Mouse (Mus musculus) embryonic fibroblast, embryonic 13.5 days (primary cell): ENCODE data around the gene Btk. TPM values are rescaled to one million over a fixed set of nuclear protein-coding genes. Genes with fewer than 3 reads are reported as not detected.
"Not testable (repeated sequence)": the region's sequence is repeated elsewhere in the genome, so short reads cannot be mapped to it uniquely, and the experiment has no call there.

Source experiments
- H3K27ac ChIP-seq: 2 replicates; pipeline ENCODE4 v1.5.1; 2012; ENCODE audit warnings: low read length, control low read depth, inconsistent platforms; ENCODE audit not compliant: insufficient read depth
- H3K4me1 ChIP-seq: 2 replicates; pipeline ENCODE4 v1.6.1; 2011; ENCODE audit warnings: low read length; ENCODE audit not compliant: control insufficient read depth, insufficient read depth
- H3K4me3 ChIP-seq: 2 replicates; pipeline ENCODE4 v1.5.1; 2011; ENCODE audit warnings: mild to moderate bottlenecking, control low read depth, low read length; ENCODE audit not compliant: insufficient read depth
- CTCF ChIP-seq: IDR thresholded peaks from 2 replicates; pipeline ENCODE4 v1.5.1; 2011; ENCODE audit warnings: mild to moderate bottlenecking, control low read depth, low read length, moderate library complexity, borderline replicate concordance; ENCODE audit not compliant: insufficient read depth
- POLR2A ChIP-seq: IDR thresholded peaks from 2 replicates; pipeline ENCODE4 v1.6.1; 2011; ENCODE audit warnings: low read depth, mild to moderate bottlenecking, control low read depth, low read length, moderate library complexity
- polyA plus RNA-seq: library from polyadenylated mRNA; stranded (reverse); fragments of >200 nt; gene quantifications from 2 replicates; pipeline ENCODE4 v1.2.4, GENCODE M21; 2011; ENCODE audit warnings: low read depth; ENCODE audit not compliant: missing spikeins, insufficient read length

The Btk gene
- polyA plus RNA-seq, 1 experiment: 0.61 TPM

DNA sequence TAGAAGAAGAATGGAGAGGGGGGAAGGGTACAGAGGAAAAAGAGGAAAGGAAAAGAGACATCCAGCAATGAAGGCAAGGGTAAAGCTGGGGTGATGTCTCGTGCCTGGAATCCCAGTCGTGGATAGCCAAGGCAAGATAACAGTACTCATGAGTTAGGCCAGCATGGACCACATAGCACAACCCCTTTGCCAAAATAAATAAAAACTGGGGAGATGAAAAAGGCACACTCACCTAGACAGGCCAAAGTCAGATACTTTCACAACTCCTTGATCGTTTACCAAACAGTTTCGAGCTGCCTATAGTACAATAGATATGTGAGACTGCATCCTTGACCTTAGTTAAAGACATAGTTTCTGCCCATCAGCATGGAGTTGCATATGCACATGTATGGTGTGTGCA is 36.0 kb downstream of the Btk start:
- Histone ChIP-seq H3K27ac (no peak overlapping the region), H3K4me1 (no peaks in the 10 kb centered on the region), H3K4me3 (no peak overlapping the region)
- TF ChIP-seq POLR2A (no peak), CTCF (no peak)

DNA sequence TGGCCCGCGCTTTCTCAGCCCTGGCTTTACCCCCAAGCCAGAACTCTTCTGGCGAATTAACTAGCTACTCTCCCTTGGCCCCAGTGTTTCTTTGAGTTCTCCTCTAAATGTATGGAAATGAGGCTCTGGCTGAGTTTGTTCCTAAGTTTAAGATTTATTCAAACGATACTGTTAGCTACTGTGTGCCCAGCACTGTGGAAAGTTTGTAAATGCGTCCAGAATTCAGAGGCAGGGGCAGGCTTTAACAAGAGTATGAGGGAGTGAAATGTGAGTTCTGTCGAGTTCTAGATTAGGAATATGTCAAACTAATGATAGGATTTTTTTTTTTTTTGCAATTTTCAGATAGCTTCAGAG is 41.4 kb downstream of the Btk start:
- Histone ChIP-seq H3K27ac (no peak overlapping the region), H3K4me3 (peak overlapping the region; percentile 66), H3K4me1 (no peaks in the 10 kb centered on the region)
- no peak for TF ChIP-seq CTCF
- no peak for TF ChIP-seq POLR2A

DNA sequence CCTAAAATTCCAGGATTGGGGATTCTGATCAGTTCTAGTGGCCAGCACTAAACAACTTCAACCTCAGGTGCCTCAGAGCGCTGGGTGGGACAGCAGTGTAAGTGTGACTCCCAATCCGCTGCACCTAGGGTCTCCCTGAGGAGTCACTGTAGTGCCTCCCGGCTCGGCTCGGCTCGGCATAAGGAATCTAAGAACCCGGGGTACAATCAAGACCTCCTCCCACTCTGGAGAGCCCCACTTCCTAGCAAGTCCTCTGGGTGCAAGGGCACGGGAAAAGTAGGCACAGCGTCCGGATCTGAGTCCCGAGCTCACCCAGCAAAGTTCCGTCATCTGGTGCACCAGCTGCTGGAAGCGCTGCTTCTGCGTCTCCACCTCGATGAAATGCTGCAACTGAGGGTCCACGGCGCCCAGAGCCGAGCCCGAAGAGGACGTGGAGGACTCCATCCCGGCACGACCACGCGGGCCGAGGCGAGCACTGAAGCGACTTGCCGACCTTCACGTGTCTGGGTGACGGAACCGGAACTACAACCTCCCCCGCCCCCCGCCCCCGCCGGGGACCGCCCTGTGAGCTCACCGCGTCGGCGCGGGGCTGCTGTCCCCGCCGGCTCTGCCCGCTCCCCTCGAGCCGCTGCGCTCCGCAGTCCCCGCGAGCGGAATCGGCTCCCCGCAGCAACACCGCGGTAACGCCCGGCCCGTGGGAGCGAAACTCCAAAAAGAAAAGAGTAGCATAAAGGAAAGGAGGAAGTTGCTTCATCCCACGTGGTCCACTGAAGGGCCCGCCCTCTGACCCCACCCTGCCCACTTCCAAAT is 42.0 kb downstream of the Btk start, which contains the start of gene Timm8a1:
Gene Timm8a1 (minus strand): TSS at position 721 of the 810 bp plus-strand sequence.
- H3K4me3 ChIP-seq: peak within 1 kb of the TSS; percentile 98
- H3K27ac ChIP-seq: peak within 1 kb of the TSS; percentile 88
- TF ChIP-seq POLR2A (peak; percentile 35), CTCF (no peak)
- H3K4me1 ChIP-seq: no peaks in the 10 kb centered on the region

DNA sequence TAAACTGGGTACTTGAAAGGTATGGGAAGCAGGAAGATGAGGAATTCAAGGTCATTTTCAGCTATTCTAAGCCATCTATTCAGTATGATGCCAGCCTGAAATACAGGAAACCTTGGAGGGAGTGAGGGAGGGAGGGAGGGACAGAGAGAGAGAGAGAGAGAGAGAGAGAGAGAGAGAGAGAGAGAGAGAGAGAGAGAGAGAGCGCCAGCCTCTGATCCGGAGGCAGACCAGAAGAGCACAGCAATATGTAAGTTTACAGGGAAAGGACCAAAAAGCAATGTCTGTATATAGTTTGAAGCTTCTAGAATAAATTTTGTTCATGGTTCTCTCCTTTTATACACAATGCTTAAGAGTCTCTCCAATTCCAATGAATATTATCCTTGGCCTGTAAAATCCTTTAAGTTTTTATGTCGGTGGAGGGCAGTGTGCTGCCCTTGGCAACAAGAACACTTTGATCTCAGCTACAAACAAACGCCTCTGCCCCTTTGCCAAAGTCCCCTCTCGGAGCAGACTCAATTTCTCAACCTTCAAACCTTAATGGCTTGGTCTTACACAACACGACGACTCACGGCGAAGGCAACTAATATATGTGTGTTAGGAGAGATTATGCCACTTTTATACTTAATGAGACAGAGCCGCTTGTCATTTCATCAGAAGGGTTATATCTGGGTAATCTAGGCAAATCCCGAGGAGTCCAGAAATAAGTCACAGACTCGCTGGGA is 42.8 kb downstream of the Btk start:
- no peak overlapping the region for H3K27ac ChIP-seq
- no peaks in the 10 kb centered on the region for H3K4me1 ChIP-seq
- peak overlapping the region; percentile 98 for H3K4me3 ChIP-seq
- TF ChIP-seq POLR2A (no peak), CTCF (no peak)

DNA sequence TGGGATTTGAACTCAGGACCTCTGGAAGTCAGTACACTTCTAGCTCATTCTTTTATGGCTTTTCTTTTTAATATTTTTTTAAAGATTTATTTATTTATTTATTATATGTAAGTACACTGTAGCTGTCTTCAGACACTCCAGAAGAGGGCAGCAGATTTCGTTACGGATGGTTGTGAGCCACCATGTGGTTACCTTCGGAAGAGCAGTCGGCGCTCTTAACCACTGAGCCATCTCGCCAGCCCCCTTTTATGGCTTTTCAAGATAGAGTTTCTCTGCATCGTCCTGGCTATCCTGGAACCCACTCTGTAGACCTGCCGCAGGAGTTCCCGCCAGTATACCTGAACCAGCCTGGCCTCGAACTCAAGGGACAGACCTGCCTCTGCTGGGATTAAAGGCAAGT is 43.6 kb downstream of the Btk start:
- not testable (repeated sequence) for H3K4me1 ChIP-seq, H3K27ac ChIP-seq
- peak overlapping the region; percentile 98 for H3K4me3 ChIP-seq

DNA sequence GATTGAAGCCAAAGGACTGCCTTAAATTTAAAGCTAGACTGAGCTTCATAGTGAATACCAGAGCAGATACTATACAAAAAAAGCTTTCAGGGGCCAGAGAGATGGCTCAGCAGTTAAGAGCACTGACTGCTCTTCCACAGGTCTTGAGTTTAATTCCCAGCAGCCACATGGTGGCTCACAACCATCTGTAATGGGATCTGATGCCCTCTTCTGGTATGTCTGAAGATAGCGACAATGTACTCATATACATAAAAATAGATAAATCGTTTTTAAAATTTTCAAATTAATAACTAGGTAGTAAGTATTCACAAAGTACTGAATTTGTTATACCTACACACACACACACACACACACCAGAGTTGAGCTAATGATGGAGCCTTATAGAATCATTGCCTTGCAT is 50.0 kb downstream of the Btk start:
- Histone ChIP-seq H3K4me1 (no peaks in the 10 kb centered on the region), H3K27ac (no peak overlapping the region), H3K4me3 (no peak overlapping the region)
- TF ChIP-seq CTCF: no peak
- no peak for TF ChIP-seq POLR2A

DNA sequence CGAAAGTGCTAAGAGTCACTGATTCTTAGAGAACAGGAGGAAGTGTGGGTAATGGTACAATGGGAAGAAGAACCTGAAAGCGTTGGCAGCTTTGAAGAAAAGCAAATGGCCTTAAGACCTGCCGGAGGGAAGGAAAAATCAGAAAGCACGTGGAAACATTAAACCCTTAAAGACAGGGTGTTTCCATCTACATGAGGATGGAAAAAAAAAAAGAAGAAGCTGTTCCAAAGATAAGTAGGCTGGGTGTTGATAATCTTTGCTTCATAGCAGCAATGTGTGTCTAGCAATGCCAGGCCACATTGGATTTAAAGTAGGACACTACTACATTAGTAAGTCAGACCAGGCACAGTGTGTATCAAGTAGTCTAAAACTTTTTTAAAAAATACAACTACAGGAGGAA is 58.1 kb downstream of the Btk start:
- TF ChIP-seq POLR2A (no peak), CTCF (no peak)

DNA sequence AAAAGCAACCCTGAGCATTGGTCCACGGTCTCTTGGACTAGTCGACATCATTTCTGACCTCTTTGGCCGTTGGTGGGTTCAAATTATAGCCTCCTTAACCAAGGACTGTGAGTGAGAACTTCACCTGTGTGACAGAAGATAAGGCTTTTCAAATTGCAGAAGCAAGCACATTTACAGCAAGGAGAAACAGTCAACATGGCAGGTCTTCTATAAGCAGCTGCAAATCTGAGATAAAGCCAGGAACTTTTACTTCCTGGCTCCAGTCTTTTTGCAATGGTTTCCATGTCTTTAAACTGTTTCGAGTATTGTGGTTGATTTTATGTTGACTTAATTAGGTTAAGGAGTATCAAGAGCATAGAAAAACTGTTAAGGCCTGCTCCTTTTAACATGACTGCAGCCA is 59.6 kb downstream of the Btk start:
- H3K4me1 ChIP-seq: no peaks in the 10 kb centered on the region
- no peak for TF ChIP-seq CTCF
- TF ChIP-seq POLR2A: no peak
- no peak overlapping the region for H3K4me3 ChIP-seq
- no peak overlapping the region for H3K27ac ChIP-seq

More for the DNA sequence above, 58.1 kb downstream of the Btk start:
- H3K4me3 ChIP-seq: no peak overlapping the region
- no peak overlapping the region for H3K27ac ChIP-seq
- no peaks in the 10 kb centered on the region for H3K4me1 ChIP-seq

DNA sequence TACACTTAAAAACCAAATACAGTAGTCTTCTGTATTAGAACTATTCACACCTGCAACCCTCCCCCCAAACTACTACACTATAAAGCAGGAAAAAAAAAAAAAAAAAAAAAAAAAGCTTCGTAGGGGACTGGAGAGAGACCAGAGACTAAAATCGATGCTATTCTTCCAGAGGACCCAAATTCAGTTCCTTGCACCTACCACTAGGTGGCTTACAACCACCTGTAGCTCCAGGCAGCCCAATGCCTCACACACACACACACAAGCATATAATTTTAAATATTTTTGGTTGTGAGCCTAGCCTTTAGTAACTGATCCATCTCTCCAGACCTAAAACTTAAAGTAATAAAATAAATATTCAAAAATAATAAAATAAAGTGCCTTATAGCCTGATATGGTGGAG is 73.9 kb downstream of the Btk start:
- no peak overlapping the region for H3K27ac ChIP-seq
- no peak overlapping the region for H3K4me3 ChIP-seq
- TF ChIP-seq POLR2A: no peak
- 0 out of 2 replicates have a peak, but pooled peaks have one; percentile 12 for TF ChIP-seq CTCF
- H3K4me1 ChIP-seq: no peaks in the 10 kb centered on the region

DNA sequence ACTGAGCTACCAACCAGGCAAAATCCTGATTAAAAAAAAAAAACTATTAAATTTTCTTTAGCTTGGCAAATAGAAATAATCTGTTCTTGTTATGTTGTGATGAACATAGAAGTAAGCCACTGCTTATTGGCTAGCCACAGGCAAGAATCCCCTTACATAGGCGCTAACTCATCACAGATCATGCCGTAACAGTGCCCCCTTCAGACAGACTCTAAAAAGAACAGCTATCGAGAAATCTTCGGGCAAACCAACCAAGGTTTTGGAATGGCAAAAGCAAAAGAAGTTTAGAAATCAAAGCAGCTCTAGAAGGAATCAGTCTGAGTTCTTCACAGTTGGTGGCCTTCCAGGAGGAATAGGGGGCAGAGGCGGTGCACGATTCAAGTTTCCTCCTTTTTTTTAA is 75.4 kb downstream of the Btk start:
- Histone ChIP-seq H3K27ac (no peak overlapping the region), H3K4me1 (no peaks in the 10 kb centered on the region), H3K4me3 (no peak overlapping the region)
- TF ChIP-seq CTCF (no peak), POLR2A (no peak)
